Mouse (Mus musculus) ES-Bruce4 (cell line): ENCODE measurements around the gene Trmt61a.

Experiments used
- CTCF ChIP-seq: IDR thresholded peaks from one replicate; pipeline ENCODE4 v1.8.1; 2011; ENCODE audit warnings: low read depth, low read length
- POLR2A ChIP-seq: IDR thresholded peaks from one replicate; pipeline ENCODE4 v1.8.1; 2011; ENCODE audit warnings: low read length; ENCODE audit not compliant: insufficient read depth

DNA sequence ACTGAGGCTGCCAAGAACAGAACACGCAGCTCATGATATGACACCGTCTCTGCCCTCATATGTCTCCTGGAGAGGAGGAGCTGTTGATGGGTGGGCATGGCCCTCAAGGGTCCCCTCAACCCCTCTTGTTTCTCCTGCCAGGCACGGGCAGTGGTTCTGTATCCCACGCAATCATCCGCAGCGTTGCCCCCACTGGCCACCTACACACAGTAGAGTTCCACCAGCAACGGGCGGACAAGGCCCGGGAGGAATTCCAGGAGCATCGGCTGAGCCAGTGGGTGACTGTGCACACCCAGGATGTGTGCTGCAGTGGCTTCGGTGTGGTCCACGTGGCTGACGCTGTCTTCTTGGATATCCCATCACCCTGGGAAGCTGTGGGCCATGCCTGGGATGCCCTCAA, 2.8 kb downstream of the Trmt61a start:
- TF ChIP-seq POLR2A = no peak
- no peak for TF ChIP-seq CTCF
